Mouse (Mus musculus) gastrocnemius, adult 2 months (tissue): ENCODE measurements at regions not wholly inside any gene's neighbourhood (a gene's known extent, or its start where the extent isn't known, plus 50 kb on each side); places are given as distances from the start of the nearest gene placed in this dataset.

Experiments
- DNase-seq: peaks from one replicate; pipeline ENCODE4 v3.0.0; 2022
- H3K27ac ChIP-seq: fragments of 200-600 bp; 2 replicates; pipeline ENCODE4 v1.8.1; 2022; ENCODE audit warnings: mild to moderate bottlenecking
- H3K4me3 ChIP-seq: fragments of 200-600 bp; 2 replicates; pipeline ENCODE4 v1.8.1; 2022; ENCODE audit warnings: mild to moderate bottlenecking, moderate library complexity
- CTCF ChIP-seq: fragments of 200-600 bp; IDR thresholded peaks from 2 replicates; pipeline ENCODE4 v1.8.1; 2022; ENCODE audit warnings: antibody characterized with exemption, mild to moderate bottlenecking, moderate library complexity
- intact Hi-C: fragments of 180-260 bp; cut with DNase I; formaldehyde crosslinking; loops from one replicate; pipeline ENCODE4 v1.15.1; 2025

DNA sequence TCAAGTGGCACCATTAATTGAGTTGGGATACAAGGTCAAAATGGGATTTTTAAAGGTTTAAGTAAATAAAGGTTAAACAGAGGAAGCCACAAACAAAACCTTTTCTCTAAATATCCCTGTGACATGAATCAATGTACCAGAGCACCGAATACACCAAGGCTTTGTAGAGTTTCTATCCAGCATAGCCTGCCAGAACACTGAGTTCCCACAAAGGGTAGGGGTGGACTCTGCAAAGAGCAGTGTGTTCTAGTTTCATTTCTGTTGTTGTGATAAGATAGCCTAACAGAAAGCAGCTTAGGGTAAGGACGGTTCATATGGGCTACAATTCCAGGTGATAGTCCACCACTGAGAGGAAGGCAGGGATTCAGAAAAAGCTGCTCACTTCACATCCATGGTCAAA lies 233.0 kb upstream of the Tgfbr2 start:
- H3K27ac ChIP-seq: no peak overlapping the region

GRCm38 (mm10) chr9:116405051-116405450 lies 229.9 kb upstream of the Tgfbr2 start:
- TF ChIP-seq CTCF: no peak
- no peak for DNase-seq
- intact Hi-C loops: no loop called here
- Histone ChIP-seq H3K27ac (no peak overlapping the region), H3K4me3 (no peak overlapping the region)

More for the DNA sequence above, 233.0 kb upstream of the Tgfbr2 start:
- no peak overlapping the region for H3K4me3 ChIP-seq
- intact Hi-C loops: no loop called here
- no peak for DNase-seq
- no peak for TF ChIP-seq CTCF

DNA sequence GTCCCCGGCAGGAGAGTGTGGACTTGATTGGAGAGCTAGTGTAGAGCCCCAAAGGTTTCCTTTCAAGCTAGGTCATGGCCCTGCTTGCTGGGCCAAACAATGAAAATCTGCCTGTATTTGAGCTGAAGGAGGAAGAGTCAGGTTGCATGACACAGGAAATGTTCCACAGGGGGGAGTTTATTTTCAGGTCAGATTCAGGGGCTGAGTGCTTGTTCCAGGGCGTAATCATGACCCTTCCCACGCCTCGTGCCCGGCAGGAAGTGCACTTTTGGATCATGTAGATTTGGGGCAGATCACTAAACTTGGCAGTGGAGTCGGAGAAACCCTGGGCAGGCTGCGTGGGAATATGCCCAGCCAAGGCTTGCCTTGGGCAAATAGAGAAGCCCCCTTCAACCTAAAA lies 226.7 kb upstream of the Tgfbr2 start:
- Histone ChIP-seq H3K4me3 (no peak overlapping the region), H3K27ac (no peak overlapping the region)
- no peak for DNase-seq
- intact Hi-C loops: no loop called here
- TF ChIP-seq CTCF: no peak

GRCm38 (mm10) chr9:116400270-116400669 lies 225.1 kb upstream of the Tgfbr2 start:
- no peak for DNase-seq
- Histone ChIP-seq H3K4me3 (no peak overlapping the region), H3K27ac (no peak overlapping the region)
- peak; percentile 22; the same call in 1 of the 2 replicates for TF ChIP-seq CTCF
- intact Hi-C loops: no loop called here

DNA sequence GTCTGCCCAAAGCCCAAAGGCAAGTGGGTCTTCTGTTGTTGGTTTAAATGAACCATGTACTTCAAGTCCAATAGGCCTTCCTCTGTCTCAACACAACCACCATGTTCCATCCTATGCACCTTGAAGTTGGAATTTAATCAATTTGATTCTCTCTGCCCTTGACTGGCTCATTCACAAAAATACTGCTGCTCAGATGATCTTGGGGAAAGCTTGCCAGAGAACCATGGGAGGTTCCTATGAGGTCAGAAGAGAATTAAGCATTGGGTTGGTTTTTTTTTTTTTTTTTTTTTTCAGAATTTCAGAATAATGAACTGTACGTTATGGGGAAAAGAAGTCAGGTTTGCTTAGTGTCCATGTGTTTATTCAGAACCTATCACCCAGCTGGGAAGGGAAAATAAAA lies 224.1 kb upstream of the Tgfbr2 start:
- no peak overlapping the region for H3K4me3 ChIP-seq
- intact Hi-C loops: no loop called here
- DNase-seq: no peak
- TF ChIP-seq CTCF: no peak
- no peak overlapping the region for H3K27ac ChIP-seq

- intact Hi-C loops: no loop called here
- TF ChIP-seq CTCF: no peak
- no peak overlapping the region for H3K27ac ChIP-seq
- H3K4me3 ChIP-seq: no peak overlapping the region
- no peak for DNase-seq
Observed at GRCm38 (mm10) chr9:116392258-116392657, 217.1 kb upstream of the Tgfbr2 start.

GRCm38 (mm10) chr9:116389781-116390180 lies 214.6 kb upstream of the Tgfbr2 start:
- intact Hi-C loops: no loop called here
- no peak overlapping the region for H3K4me3 ChIP-seq
- DNase-seq: no peak
- no peak overlapping the region for H3K27ac ChIP-seq
- peak; percentile 41 for TF ChIP-seq CTCF

- Histone ChIP-seq H3K4me3 (no peak overlapping the region), H3K27ac (no peak overlapping the region)
- TF ChIP-seq CTCF: no peak
- no peak for DNase-seq
- intact Hi-C loops: no loop called here
Observed at GRCm38 (mm10) chr9:116388863-116389262, 213.7 kb upstream of the Tgfbr2 start.

DNA sequence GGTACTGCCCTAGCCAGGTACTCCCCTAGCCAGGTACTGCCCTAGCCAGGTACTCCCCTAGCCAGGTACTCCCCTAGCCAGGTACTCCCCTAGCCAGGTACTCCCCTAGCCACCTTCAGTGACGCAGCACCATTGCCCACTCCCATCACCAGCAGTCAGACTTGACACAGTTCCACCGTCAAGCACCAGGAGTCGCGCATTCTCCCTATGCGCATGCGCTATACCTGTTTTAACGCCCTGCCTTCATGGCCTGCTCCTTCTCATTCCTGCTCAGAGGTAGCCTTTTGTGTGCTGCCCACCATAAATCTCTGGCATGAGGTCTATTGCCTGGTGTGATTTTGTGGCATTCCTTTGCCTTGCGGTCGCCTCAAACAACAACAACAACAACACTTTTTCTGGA lies 212.9 kb upstream of the Tgfbr2 start:
- Histone ChIP-seq H3K4me3 (no peak overlapping the region), H3K27ac (no peak overlapping the region)
- no peak for DNase-seq
- TF ChIP-seq CTCF: no peak
- intact Hi-C loops: no loop called here

GRCm38 (mm10) chr9:116384176-116385076 lies 209.3 kb upstream of the Tgfbr2 start:
- intact Hi-C loops: loop anchor here (2.0 kb wide), 2 partner anchors 296 to 324 kb away; no protein-coding TSS in a partner anchor
- H3K4me3 ChIP-seq: peak overlapping the region; percentile 69
- peak; percentile 85 for TF ChIP-seq CTCF
- peak overlapping the region; percentile 81 for H3K27ac ChIP-seq
- peak; percentile 90 for DNase-seq

DNA sequence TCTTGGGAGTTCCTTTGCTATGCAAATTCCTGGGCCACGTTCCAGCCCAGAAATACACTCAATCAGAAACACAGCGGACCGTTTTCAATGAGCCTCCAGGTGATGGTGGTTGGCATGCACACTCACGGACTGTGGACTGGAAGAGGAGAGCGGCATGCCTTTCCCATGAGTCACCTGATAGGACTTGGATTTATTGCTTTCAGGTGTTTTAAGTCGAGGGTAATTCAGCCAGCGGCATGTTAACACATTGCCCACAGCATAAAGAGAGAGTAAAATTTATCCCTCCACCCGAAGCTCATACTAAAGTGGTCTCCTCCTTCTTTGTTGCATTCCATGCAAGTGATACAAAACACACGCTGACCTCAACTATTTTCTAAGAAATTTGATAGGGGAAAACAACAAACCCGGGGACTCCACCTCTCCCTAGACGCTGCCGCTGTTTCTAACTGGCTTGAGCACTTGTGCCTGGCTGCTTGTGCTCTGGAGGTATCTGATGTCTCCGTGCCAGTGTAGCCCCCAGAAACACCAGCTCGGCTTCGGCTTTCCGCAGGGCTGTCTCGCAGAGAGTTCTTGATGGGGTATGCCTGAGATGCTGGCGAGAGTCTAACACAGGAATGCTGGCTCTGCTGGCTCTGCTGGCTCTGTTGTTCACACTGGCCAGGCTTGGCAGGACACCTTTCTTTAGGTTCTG lies 208.4 kb upstream of the Tgfbr2 start:
- intact Hi-C loops: loop anchor here (2.0 kb wide), 2 partner anchors 295 to 323 kb away; no protein-coding TSS in a partner anchor
- H3K27ac ChIP-seq: peak overlapping the region; percentile 81
- H3K4me3 ChIP-seq: peak overlapping the region; percentile 69
- peak; percentile 51 for DNase-seq
- no peak for TF ChIP-seq CTCF

DNA sequence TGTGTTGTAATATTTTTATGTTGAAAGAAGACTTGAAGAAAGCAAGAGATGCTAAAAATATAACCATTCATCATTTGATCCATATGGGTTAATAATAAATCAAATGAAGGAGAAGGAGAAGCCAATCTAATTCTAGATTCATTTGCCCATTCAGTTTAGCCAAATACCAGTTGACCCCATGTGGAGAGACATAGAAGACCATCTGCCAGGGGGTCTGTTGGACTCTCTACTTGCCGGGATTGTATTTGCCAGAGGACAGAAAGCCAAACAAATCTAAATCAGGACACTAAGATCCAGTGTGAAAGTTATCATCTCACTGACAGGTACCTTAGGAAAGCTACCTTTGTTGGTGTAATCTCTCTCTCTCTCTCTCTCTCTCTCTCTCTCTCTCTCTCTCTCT lies 202.5 kb upstream of the Tgfbr2 start:
- H3K27ac ChIP-seq: no peak overlapping the region
- DNase-seq: no peak
- no peak overlapping the region for H3K4me3 ChIP-seq
- intact Hi-C loops: no loop called here
- TF ChIP-seq CTCF: no peak

DNA sequence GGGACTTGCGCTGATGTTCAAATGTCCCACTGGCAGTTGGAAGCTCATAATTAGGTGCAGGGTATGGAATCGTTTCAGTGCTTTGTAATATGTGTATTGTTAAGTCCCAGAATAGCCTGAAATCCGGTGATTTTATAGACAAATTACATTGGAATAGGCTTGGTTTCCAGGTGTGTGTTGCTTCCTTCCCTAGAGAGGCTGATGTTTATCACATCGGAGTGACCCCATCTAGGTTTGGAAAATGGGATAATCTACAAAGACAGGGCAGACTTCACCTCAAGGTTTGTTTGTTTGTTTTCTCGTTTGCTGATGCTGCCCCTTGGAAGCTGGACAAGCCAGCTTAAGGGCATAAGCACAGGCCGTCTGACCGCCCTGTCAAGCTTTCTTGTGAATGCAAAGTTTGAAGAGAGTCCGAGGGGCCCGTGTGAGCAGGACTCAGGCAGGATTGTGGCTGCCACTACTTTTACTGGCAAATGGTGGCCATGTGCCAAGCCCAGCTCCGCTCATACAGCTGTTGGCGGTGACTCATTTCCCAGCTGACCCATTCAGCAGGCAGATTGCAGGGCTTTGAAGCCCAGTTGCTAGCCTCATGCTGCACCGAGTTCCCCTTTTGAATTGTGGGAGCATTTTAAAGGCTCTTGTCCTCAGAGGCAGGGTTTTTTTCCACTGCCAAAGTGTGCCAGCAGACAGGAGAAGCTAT lies 200.6 kb upstream of the Tgfbr2 start:
- Histone ChIP-seq H3K27ac (peak overlapping the region; percentile 75), H3K4me3 (peak overlapping the region; percentile 21; the same call in 1 of the 2 replicates)
- intact Hi-C loops: no loop called here
- TF ChIP-seq CTCF: no peak
- peak; percentile 90 for DNase-seq
